Mouse (Mus musculus): Measurements from ENCODE around the gene Trim8. TPM values are rescaled to one million over a fixed set of nuclear protein-coding genes. Genes with fewer than 3 reads are reported as not detected.

Gene Trim8
- polyA plus RNA-seq, 1 experiment from 2014 or later: 43.0 TPM

- no peaks in the 10 kb centered on the region for H3K9me3 ChIP-seq
- peaks cover 16% of the 10 kb centered on the region for H3K4me1 ChIP-seq
- peak overlapping the region; percentile 100 for H3K9ac ChIP-seq
- peak overlapping the region; percentile 100 for H3K27ac ChIP-seq
- under 1% methylated on average over 36 of the region's 50 CpGs for WGBS
- ATAC-seq (ENCODE audit: low FRiP score, low read depth): no peak
- peak overlapping the region; percentile 99 for H3K4me3 ChIP-seq
- H3K36me3 ChIP-seq: peaks cover 10% of the 10 kb centered on the region
- H3K4me2 ChIP-seq (replicated peaks): peak overlapping the region; percentile 96
- H3K27me3 ChIP-seq (replicated peaks): no peaks in the 10 kb centered on the region
Measured at GRCm38 (mm10) chr19:46500581-46501341, 741 bp upstream of the Trim8 start.

DNA sequence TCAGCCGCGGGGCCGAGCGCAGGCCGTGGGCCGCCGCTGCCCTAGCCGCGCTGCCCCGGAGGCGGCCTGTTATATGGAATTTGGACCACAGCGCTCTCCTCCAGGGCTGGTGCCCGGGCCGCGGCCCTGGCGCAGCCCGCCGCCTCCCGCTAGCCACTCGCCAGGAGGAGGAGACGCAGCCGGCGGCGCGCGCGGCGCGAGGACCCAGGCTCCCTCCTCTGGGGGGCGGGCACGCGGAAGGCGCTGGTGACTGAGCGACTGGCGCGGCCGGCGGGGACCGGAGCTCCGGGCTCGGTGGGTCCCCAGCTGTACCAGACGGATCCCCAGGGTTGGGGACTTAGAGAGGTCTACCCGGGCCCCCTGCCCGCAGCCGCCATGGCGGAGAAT is 560 bp downstream of the Trim8 start:
- Histone ChIP-seq H3K27ac (peak overlapping the region; percentile 100), H3K4me1 (peaks cover 29% of the 10 kb centered on the region), H3K27me3 (replicated peaks) (no peaks in the 10 kb centered on the region), H3K9me3 (no peaks in the 10 kb centered on the region), H3K4me3 (peak overlapping the region; percentile 99), H3K4me2 (replicated peaks) (peak overlapping the region; percentile 96), H3K9ac (peak overlapping the region; percentile 100), H3K36me3 (peaks cover 16% of the 10 kb centered on the region)
- no peak for ATAC-seq (ENCODE audit: low FRiP score, low read depth)
- under 1% methylated on average over 46 of the region's 46 CpGs for WGBS

- Histone ChIP-seq H3K4me3 (peak overlapping the region; percentile 99), H3K27ac (peak overlapping the region; percentile 100), H3K4me1 (peaks cover 35% of the 10 kb centered on the region), H3K36me3 (peaks cover 21% of the 10 kb centered on the region), H3K9me3 (no peaks in the 10 kb centered on the region), H3K4me2 (replicated peaks) (peak overlapping the region; percentile 96), H3K27me3 (replicated peaks) (no peaks in the 10 kb centered on the region), H3K9ac (peak overlapping the region; percentile 100)
- ATAC-seq (ENCODE audit: low FRiP score, low read depth): peak; percentile 2; the same call in 1 of the 2 replicates
- WGBS: 0% methylated on average over 53 of the region's 53 CpGs
Measured at GRCm38 (mm10) chr19:46502471-46503166, 1.1 kb downstream of the Trim8 start.

GRCm38 (mm10) chr19:46503351-46504084 is 2.0 kb downstream of the Trim8 start:
- peaks cover 44% of the 10 kb centered on the region for H3K4me1 ChIP-seq
- H3K9me3 ChIP-seq: no peaks in the 10 kb centered on the region
- H3K4me3 ChIP-seq: peak overlapping the region; percentile 99
- H3K27ac ChIP-seq: peak overlapping the region; percentile 100
- peak overlapping the region; percentile 100 for H3K9ac ChIP-seq
- no peaks in the 10 kb centered on the region for H3K27me3 ChIP-seq (replicated peaks)
- peaks cover 30% of the 10 kb centered on the region for H3K36me3 ChIP-seq
- WGBS: 1% methylated on average over 21 of the region's 21 CpGs
- H3K4me2 ChIP-seq (replicated peaks): peak overlapping the region; percentile 96
- ATAC-seq (ENCODE audit: low FRiP score, low read depth): no peak

DNA sequence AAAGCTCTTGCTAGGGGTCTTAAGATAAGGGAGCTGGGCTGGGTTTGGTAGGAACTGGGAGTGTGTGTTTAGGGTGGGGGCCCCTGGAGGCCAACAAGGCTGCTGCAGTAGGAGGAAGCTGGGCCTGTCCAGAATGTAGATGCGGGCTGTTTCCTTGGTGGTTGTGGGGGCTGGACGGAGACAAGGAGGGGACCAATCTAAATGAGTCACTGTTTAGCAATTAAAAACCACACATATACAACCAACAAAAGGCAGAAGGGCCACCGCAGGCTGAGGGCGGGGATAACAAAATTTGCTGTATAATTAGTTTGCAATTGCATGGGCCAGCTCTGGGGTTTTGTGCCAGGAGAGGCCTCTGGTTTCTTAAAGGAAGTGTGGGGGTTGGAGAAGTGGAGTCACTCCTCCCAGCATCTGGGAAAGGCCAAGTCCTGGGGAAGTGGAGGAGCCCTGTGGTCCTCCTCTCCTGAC is 2.6 kb downstream of the Trim8 start:
- Histone ChIP-seq H3K4me1 (peaks cover 50% of the 10 kb centered on the region), H3K9ac (peak overlapping the region; percentile 100), H3K4me2 (replicated peaks) (peak overlapping the region; percentile 96), H3K9me3 (no peaks in the 10 kb centered on the region), H3K4me3 (peak overlapping the region; percentile 99), H3K36me3 (peaks cover 36% of the 10 kb centered on the region), H3K27me3 (replicated peaks) (no peaks in the 10 kb centered on the region), H3K27ac (peak overlapping the region; percentile 100)
- no peak for ATAC-seq (ENCODE audit: low FRiP score, low read depth)
- 1% methylated on average over 4 of the region's 4 CpGs for WGBS

DNA sequence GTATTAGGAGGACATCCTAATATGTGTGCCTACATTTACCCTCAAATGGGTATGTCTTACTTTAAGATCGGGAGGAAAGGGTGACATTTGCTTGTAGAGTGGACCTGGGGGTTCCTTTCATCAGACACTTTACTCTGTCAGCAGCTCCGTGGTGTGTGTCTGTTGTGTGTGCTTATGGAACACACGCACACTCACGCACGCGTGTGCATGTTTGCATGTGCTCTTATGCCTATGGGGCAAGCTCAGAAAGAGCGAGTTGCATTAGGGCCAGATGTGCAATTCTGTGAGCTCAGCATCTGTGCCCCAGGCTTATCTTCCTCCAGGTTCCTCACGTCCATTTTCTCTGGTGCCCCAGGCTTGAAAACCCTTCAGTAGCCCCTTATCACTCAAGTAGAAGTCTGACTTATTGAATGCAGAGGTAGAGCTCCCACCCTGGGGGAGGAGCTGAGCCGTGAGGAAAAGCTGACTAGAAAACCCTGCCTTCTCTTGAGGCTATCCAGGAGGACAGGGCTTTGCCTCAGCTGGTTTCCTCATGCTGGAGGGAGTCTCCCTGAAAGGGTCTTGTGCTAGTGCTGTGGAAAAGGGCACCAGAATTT is 3.4 kb downstream of the Trim8 start:
- H3K27ac ChIP-seq: no peak overlapping the region
- ATAC-seq (ENCODE audit: low FRiP score, low read depth): no peak
- peaks cover 42% of the 10 kb centered on the region for H3K36me3 ChIP-seq
- no peaks in the 10 kb centered on the region for H3K27me3 ChIP-seq (replicated peaks)
- peak overlapping the region; percentile 99 for H3K4me3 ChIP-seq
- H3K9ac ChIP-seq: peak overlapping the region; percentile 100
- peaks cover 58% of the 10 kb centered on the region for H3K4me1 ChIP-seq
- no peaks in the 10 kb centered on the region for H3K9me3 ChIP-seq
- 65% methylated on average over 9 of the region's 9 CpGs for WGBS
- peak overlapping the region; percentile 96 for H3K4me2 ChIP-seq (replicated peaks)

GRCm38 (mm10) chr19:46505646-46506371 is 4.3 kb downstream of the Trim8 start:
- ATAC-seq (ENCODE audit: low FRiP score, low read depth): no peak
- peaks cover 42% of the 10 kb centered on the region for H3K36me3 ChIP-seq
- H3K4me3 ChIP-seq: peak overlapping the region; percentile 99
- H3K9me3 ChIP-seq: no peaks in the 10 kb centered on the region
- peaks cover 62% of the 10 kb centered on the region for H3K4me1 ChIP-seq
- peak overlapping the region; percentile 59 for H3K9ac ChIP-seq
- H3K27me3 ChIP-seq (replicated peaks): no peaks in the 10 kb centered on the region
- peak overlapping the region; percentile 96 for H3K4me2 ChIP-seq (replicated peaks)
- WGBS: 76% methylated on average over 8 of the region's 8 CpGs
- H3K27ac ChIP-seq: no peak overlapping the region

DNA sequence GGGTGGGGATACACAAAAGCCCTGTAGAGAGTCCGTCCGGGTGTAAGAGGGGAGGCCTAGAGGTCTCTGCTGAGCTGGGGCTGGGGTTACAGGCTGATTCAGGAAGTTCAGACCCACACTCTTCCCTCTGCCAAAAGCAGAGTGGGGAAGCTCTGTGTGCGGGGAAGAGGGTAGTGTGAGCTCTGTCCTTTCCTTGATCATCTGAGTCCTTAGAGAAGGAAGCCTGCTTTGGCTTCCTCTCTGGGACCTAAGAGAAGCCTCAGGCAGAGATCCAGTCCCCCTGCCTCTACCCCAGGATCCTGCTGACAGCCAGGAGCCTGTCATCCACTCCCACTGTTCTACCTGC is 4.8 kb downstream of the Trim8 start:
- WGBS: 68% methylated on average over 3 of the region's 3 CpGs
- H3K36me3 ChIP-seq: peaks cover 42% of the 10 kb centered on the region
- peak overlapping the region; percentile 59 for H3K9ac ChIP-seq
- H3K27ac ChIP-seq: peak overlapping the region; percentile 71; the same call in 1 of the 2 replicates
- H3K9me3 ChIP-seq: no peaks in the 10 kb centered on the region
- H3K4me2 ChIP-seq (replicated peaks): peak overlapping the region; percentile 96
- H3K4me1 ChIP-seq: peaks cover 62% of the 10 kb centered on the region
- ATAC-seq (ENCODE audit: low FRiP score, low read depth): no peak
- H3K27me3 ChIP-seq (replicated peaks): no peaks in the 10 kb centered on the region
- H3K4me3 ChIP-seq: peak overlapping the region; percentile 99

DNA sequence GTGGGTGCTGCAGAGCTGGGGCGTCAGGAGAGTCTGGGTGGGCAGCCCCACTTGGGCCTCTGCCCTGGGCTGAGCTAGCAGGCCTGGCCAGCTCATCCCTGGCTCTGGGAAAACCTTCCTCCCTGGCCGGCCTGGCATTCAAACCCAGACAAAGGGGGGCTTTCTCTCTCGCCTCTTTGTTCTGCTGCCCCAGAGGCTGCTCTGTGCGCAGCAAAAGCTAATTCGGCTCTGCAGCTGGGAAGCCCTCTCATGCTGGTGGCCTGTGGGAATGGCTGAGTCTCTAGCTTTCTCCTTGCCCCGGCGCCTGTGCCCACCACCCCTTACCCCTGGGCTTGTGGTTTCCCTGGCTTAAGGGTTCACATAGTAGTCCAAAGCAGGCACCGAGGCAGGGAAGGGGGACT is 5.7 kb downstream of the Trim8 start:
- peak overlapping the region; percentile 71 for H3K27ac ChIP-seq
- no peaks in the 10 kb centered on the region for H3K27me3 ChIP-seq (replicated peaks)
- no peaks in the 10 kb centered on the region for H3K9me3 ChIP-seq
- peaks cover 49% of the 10 kb centered on the region for H3K36me3 ChIP-seq
- H3K4me1 ChIP-seq: peaks cover 62% of the 10 kb centered on the region
- peak overlapping the region; percentile 96 for H3K4me2 ChIP-seq (replicated peaks)
- peak overlapping the region; percentile 19 for H3K4me3 ChIP-seq
- ATAC-seq (ENCODE audit: low FRiP score, low read depth): no peak
- peak overlapping the region; percentile 59 for H3K9ac ChIP-seq
- 19% methylated on average over 8 of the region's 8 CpGs for WGBS

GRCm38 (mm10) chr19:46507806-46508205 is 6.3 kb downstream of the Trim8 start:
- Histone ChIP-seq H3K27ac (0 out of 2 replicates have a peak overlapping the region, but pooled peaks have one; percentile 71), H3K4me3 (peak overlapping the region; percentile 19), H3K9ac (peak overlapping the region; percentile 59), H3K9me3 (no peaks in the 10 kb centered on the region), H3K27me3 (replicated peaks) (no peaks in the 10 kb centered on the region), H3K36me3 (peaks cover 55% of the 10 kb centered on the region), H3K4me1 (peaks cover 62% of the 10 kb centered on the region), H3K4me2 (replicated peaks) (peak overlapping the region; percentile 96)
- 70% methylated on average over 1 of the region's 1 CpGs for WGBS
- no peak for ATAC-seq (ENCODE audit: low FRiP score, low read depth)

GRCm38 (mm10) chr19:46508738-46509137 is 7.2 kb downstream of the Trim8 start:
- Histone ChIP-seq H3K36me3 (peaks cover 64% of the 10 kb centered on the region), H3K9ac (peak overlapping the region; percentile 59; the same call in 1 of the 2 replicates), H3K9me3 (no peaks in the 10 kb centered on the region), H3K27ac (no peak overlapping the region), H3K4me2 (replicated peaks) (peak overlapping the region; percentile 96), H3K4me1 (peaks cover 62% of the 10 kb centered on the region), H3K27me3 (replicated peaks) (no peaks in the 10 kb centered on the region), H3K4me3 (no peak overlapping the region)
- WGBS: 38% methylated on average over 3 of the region's 3 CpGs
- no peak for ATAC-seq (ENCODE audit: low FRiP score, low read depth)

Data from neural tube, embryonic 12.5 days (tissue).